Mouse (Mus musculus) megakaryocyte progenitor cell, adult 5-6 weeks (primary cell): ENCODE data around the gene Myof. TPM values are rescaled to one million over a fixed set of nuclear protein-coding genes. Genes with fewer than 3 reads are reported as not detected.

Experiments
- ATAC-seq: replicated peaks from 2 replicates; pipeline ENCODE4 v1.8.0; 2016; ENCODE audit warnings: mild to moderate bottlenecking, moderate TSS enrichment, inconsistent platforms; ENCODE audit not compliant: poor library complexity
- total RNA-seq, 2 experiments: library from RNA; stranded (forward) in 1 of 2; stranded (reverse) in 1 of 2; fragments of 157-497, 149-512 nt in 1 of 2; fragments of 200-1000 nt in 1 of 2; gene quantifications; 2 replicates each; pipeline versions ENCODE4 v1.2.3 to v1.2.4; 2015 to 2017

The Myof gene
- total RNA-seq, 2 experiments from 2014 or later = 0.71 to 3.5 TPM

- peak; percentile 93 for ATAC-seq
Measured at GRCm38 (mm10) chr19:37955425-37956001, 87.9 kb downstream of the Myof start.

- no peak for ATAC-seq
Measured at GRCm38 (mm10) chr19:37954772-37955171, 88.6 kb downstream of the Myof start.

GRCm38 (mm10) chr19:37954236-37954635 lies 89.1 kb downstream of the Myof start:
- no peak for ATAC-seq

GRCm38 (mm10) chr19:37946696-37947095 lies 96.7 kb downstream of the Myof start:
- no peak for ATAC-seq

GRCm38 (mm10) chr19:37946053-37946452 lies 97.3 kb downstream of the Myof start:
- no peak for ATAC-seq

GRCm38 (mm10) chr19:37939203-37939602 lies 104.2 kb downstream of the Myof start:
- ATAC-seq = peak; percentile 60

- no peak for ATAC-seq
Measured at GRCm38 (mm10) chr19:37937092-37937491, 106.3 kb downstream of the Myof start.

- ATAC-seq = no peak
Measured at GRCm38 (mm10) chr19:37934640-37935039, 108.7 kb downstream of the Myof start.

- ATAC-seq = no peak
Measured at GRCm38 (mm10) chr19:37932198-37932597, 111.2 kb downstream of the Myof start.

GRCm38 (mm10) chr19:37927911-37928310 lies 115.5 kb downstream of the Myof start:
- no peak for ATAC-seq

GRCm38 (mm10) chr19:37925323-37925722 lies 118.1 kb downstream of the Myof start:
- peak; percentile 63 for ATAC-seq

- ATAC-seq = no peak
Measured at GRCm38 (mm10) chr19:37924266-37924665, 119.1 kb downstream of the Myof start.

- ATAC-seq = no peak
Measured at GRCm38 (mm10) chr19:37921098-37921497, 122.3 kb downstream of the Myof start.

GRCm38 (mm10) chr19:37918515-37918932 lies 124.9 kb downstream of the Myof start:
- ATAC-seq = no peak

- no peak for ATAC-seq
Measured at GRCm38 (mm10) chr19:37914261-37914660, 129.1 kb downstream of the Myof start.

- ATAC-seq = no peak
Measured at GRCm38 (mm10) chr19:37912501-37912900, 130.9 kb downstream of the Myof start.

GRCm38 (mm10) chr19:37909830-37910261 lies 133.5 kb downstream of the Myof start:
- ATAC-seq = no peak

GRCm38 (mm10) chr19:37907451-37908320 lies 135.7 kb downstream of the Myof start:
- no peak for ATAC-seq

GRCm38 (mm10) chr19:37906916-37907315 lies 136.5 kb downstream of the Myof start:
- no peak for ATAC-seq

- ATAC-seq = no peak
Measured at GRCm38 (mm10) chr19:37896081-37896480, 147.3 kb downstream of the Myof start.

- ATAC-seq = no peak
Measured at GRCm38 (mm10) chr19:37891006-37891405, 152.4 kb downstream of the Myof start.
